Comparison of ENCODE assay signal across 27 mouse cellular contexts in the genomic region with DNA sequence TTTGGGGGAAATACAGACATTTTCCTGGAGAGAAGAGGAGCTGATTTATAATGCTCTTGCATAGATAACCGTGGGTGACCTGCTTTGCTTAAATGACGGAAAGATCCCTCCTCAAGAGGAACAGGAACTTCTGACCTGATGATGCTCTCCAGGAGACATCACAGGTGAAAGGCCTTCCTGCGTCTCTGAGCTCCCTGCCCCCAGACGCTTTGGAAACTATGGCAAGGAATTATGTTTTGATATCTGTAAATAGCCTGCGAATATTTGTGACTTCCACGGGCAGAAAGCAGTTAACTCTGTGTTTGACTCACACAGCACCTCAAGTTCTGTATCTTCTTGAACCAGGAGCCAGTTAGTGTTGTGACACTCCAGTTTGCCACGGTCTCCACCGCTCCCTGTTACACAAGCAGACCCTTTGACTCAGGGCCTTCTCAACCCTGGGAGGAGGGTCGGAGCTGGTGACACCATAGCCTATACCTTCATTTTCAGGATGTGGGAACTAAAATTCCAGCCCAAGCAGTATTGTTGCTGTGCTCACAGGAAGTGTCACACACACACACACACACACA. TPM values are rescaled to one million over a fixed set of nuclear protein-coding genes. Genes with fewer than 3 reads are reported as not detected.
DNase-seq lines count a peak whose midpoint lies in the region; ATAC-seq and TF ChIP-seq lines count a peak whose summit lies in the region.
"Had no signal": no experiment of that assay in that cellular context is flagged by ENCODE, and none has a peak within 500 bp of the region (broad histone marks: within the 10 kb centered on the region; RNA-seq: fewer than 3 reads in every experiment).

No protein-coding gene starts in this region.

- no peak for ATAC-seq in heart, embryonic 15.5 days (replicated peaks; ENCODE audit: insufficient number of reproducible peaks, insufficient read depth, low FRiP score, low read depth)
- ATAC-seq in forebrain, embryonic 12.5 days (ENCODE audit: low FRiP score): no peak
- ATAC-seq in stomach, postnatal 0 days (ENCODE audit: low FRiP score, low TSS enrichment): no peak
- ATAC-seq: forebrain, embryonic 13.5 days; midbrain, embryonic 16.5 days had no signal

- H3K4me1 ChIP-seq in heart, embryonic 15.5 days (replicated peaks): peaks cover 13% of the 10 kb centered on the region; the same call in 1 of the 2 replicates
- H3K4me1 ChIP-seq in brown adipose tissue, adult 24 weeks (ENCODE audit: control insufficient read depth, insufficient read depth, insufficient read length, low read length): peaks cover 41% of the 10 kb centered on the region
- H3K4me1 ChIP-seq in forebrain, embryonic 12.5 days: no peaks in the 10 kb centered on the region
- no peaks in the 10 kb centered on the region for H3K4me1 ChIP-seq in stomach, postnatal 0 days (replicated peaks; ENCODE audit: control insufficient read depth, insufficient read depth)
- H3K4me1 ChIP-seq: forebrain, embryonic 13.5 days; liver, embryonic 15.5 days; lung, embryonic 15.5 days had no signal

- 70% methylated on average over 9 of the region's 9 CpGs for WGBS in heart, embryonic 15.5 days
- 88% methylated on average over 9 of the region's 9 CpGs for WGBS in forebrain, embryonic 12.5 days
- WGBS in stomach, postnatal 0 days: 80% methylated on average over 9 of the region's 9 CpGs

- TF ChIP-seq EP300 in stomach, postnatal 0 days (optimal IDR thresholded peaks at IDR 0.05): no peak

- no peak for TF ChIP-seq CTCF in stomach, postnatal 0 days (IDR thresholded peaks at IDR 0.05; ENCODE audit: low read depth)

- no peak overlapping the region for H3K9ac ChIP-seq in heart, embryonic 15.5 days
- no peak overlapping the region for H3K9ac ChIP-seq in forebrain, embryonic 12.5 days
- H3K9ac ChIP-seq in stomach, postnatal 0 days (ENCODE audit: low read length): no peak overlapping the region
- H3K9ac ChIP-seq: embryonic facial prominence, embryonic 13.5 days; forebrain, embryonic 13.5 days; hindbrain, embryonic 12.5 days; liver, embryonic 15.5 days; lung, embryonic 15.5 days had no signal

- H3K9me3 ChIP-seq in heart, embryonic 15.5 days (replicated peaks): no peaks in the 10 kb centered on the region
- no peaks in the 10 kb centered on the region for H3K9me3 ChIP-seq in forebrain, embryonic 12.5 days
- no peaks in the 10 kb centered on the region for H3K9me3 ChIP-seq in stomach, postnatal 0 days (ENCODE audit: control insufficient read depth, low read length)
- H3K9me3 ChIP-seq: embryonic facial prominence, embryonic 13.5 days; forebrain, embryonic 13.5 days; hindbrain, embryonic 12.5 days; liver, embryonic 15.5 days; lung, embryonic 15.5 days had no signal

- no peak overlapping the region for H3K4me2 ChIP-seq in heart, embryonic 15.5 days
- H3K4me2 ChIP-seq in forebrain, embryonic 12.5 days: no peak overlapping the region
- no peak overlapping the region for H3K4me2 ChIP-seq in stomach, postnatal 0 days (replicated peaks; ENCODE audit: low read depth)
- H3K4me2 ChIP-seq: embryonic facial prominence, embryonic 13.5 days; forebrain, embryonic 13.5 days; hindbrain, embryonic 12.5 days; liver, embryonic 15.5 days; lung, embryonic 15.5 days had no signal

- H3K4me3 ChIP-seq in heart, embryonic 15.5 days: no peak overlapping the region
- H3K4me3 ChIP-seq in brown adipose tissue, adult 24 weeks (ENCODE audit: insufficient read depth, low read depth, low read length): no peak overlapping the region
- H3K4me3 ChIP-seq in forebrain, embryonic 12.5 days (replicated peaks): no peak overlapping the region
- H3K4me3 ChIP-seq in stomach, postnatal 0 days (ENCODE audit: low read depth, low read length): no peak overlapping the region
- H3K4me3 ChIP-seq: embryonic facial prominence, embryonic 13.5 days; erythroblast, embryonic 14.5 days; forebrain, embryonic 13.5 days; hindbrain, embryonic 12.5 days; liver, embryonic 15.5 days; lung, embryonic 15.5 days; myocyte had no signal

- H3K27me3 ChIP-seq in heart, embryonic 15.5 days: no peaks in the 10 kb centered on the region
- H3K27me3 ChIP-seq in forebrain, embryonic 12.5 days: no peaks in the 10 kb centered on the region
- no peaks in the 10 kb centered on the region for H3K27me3 ChIP-seq in stomach, postnatal 0 days (ENCODE audit: control insufficient read depth, insufficient read depth, low read length)
- H3K27me3 ChIP-seq: embryonic facial prominence, embryonic 13.5 days; forebrain, embryonic 13.5 days; hindbrain, embryonic 12.5 days; liver, embryonic 15.5 days; lung, embryonic 15.5 days had no signal

- 0 out of 2 replicates have a peak overlapping the region, but pooled peaks have one; percentile 52 for H3K27ac ChIP-seq in heart, embryonic 15.5 days
- H3K27ac ChIP-seq in brown adipose tissue, adult 24 weeks (replicated peaks; ENCODE audit: low read depth, low read length): peak overlapping the region; percentile 97
- no peak overlapping the region for H3K27ac ChIP-seq in forebrain, embryonic 12.5 days
- no peak overlapping the region for H3K27ac ChIP-seq in stomach, postnatal 0 days (replicated peaks)
- H3K27ac ChIP-seq: embryonic facial prominence, embryonic 13.5 days; forebrain, embryonic 13.5 days; hindbrain, embryonic 12.5 days; liver, embryonic 15.5 days; lung, embryonic 15.5 days had no signal

- DNase-seq in heart, postnatal 36 days: no peak
- peak; percentile 20 for DNase-seq in thymus, postnatal 0 days (ENCODE audit: low spot score)
- no peak for DNase-seq in thymus, adult 18-20 months
- DNase-seq in naive thymus-derived CD4-positive, alpha-beta T cell, adult 2 months (ENCODE audit: low read depth): peak; percentile 76
- no peak for DNase-seq in stomach, postnatal 0 days (ENCODE audit: low spot score)
- DNase-seq: adrenal gland, postnatal 36 days; B cell, adult 2 months; cerebellum, adult 18-20 months; cerebellum, postnatal 14 days; kidney, adult 18-20 months; kidney, postnatal 10 days; left cerebral cortex, postnatal 4 days; liver; lung, postnatal 36 days; right cerebral cortex, adult 18-20 months; right cerebral cortex, postnatal 4 days had no signal

- intact Hi-C loops in heart, postnatal 36 days (cut with DNase I): loop anchor here (5.0 kb wide), 1 partner anchor 38 kb away; no protein-coding TSS in a partner anchor

- H3K36me3 ChIP-seq in heart, embryonic 15.5 days: no peaks in the 10 kb centered on the region
- H3K36me3 ChIP-seq in forebrain, embryonic 12.5 days (replicated peaks): no peaks in the 10 kb centered on the region
- H3K36me3 ChIP-seq in stomach, postnatal 0 days (ENCODE audit: control insufficient read depth, insufficient read depth, low read length): no peaks in the 10 kb centered on the region
- H3K36me3 ChIP-seq: embryonic facial prominence, embryonic 13.5 days; hindbrain, embryonic 12.5 days; liver, embryonic 15.5 days; lung, embryonic 15.5 days had no signal

RNA-seq across cellular contexts. Expression of gene Prkch, which starts 9.7 kb away (rescaled TPM):
- 11.3 and 15.8 TPM in 2 replicates for polyA plus RNA-seq in heart, embryonic 15.5 days (2015; fragmentation: Nextera tagmentation; extraction: Ambion mirVana)
- 10 to 100 TPM; 19.1 to 19.5 TPM for total RNA-seq in heart, postnatal 36 days (2021)
- polyA plus RNA-seq in thymus, postnatal 0 days (2015; fragmentation: Nextera tagmentation; extraction: Ambion mirVana): 37.1 and 40.4 TPM in 2 replicates
- 2.7 and 7.3 TPM in 2 replicates for polyA plus RNA-seq in brown adipose tissue, adult 24 weeks (2012; ENCODE audit: insufficient read depth, insufficient read length, missing spikeins)
- polyA plus RNA-seq in forebrain, embryonic 12.5 days (2016; fragmentation: Nextera tagmentation; extraction: Ambion mirVana): 4.6 and 6.0 TPM in 2 replicates
- 22.3 and 24.8 TPM in 2 replicates for polyA plus RNA-seq in stomach, postnatal 0 days (2015; fragmentation: Nextera tagmentation; extraction: Ambion mirVana)

RNA-seq across cellular contexts. Expression of gene Tmem30b, which starts 48.1 kb away (rescaled TPM):
- polyA plus RNA-seq in heart, embryonic 15.5 days (2015; fragmentation: Nextera tagmentation; extraction: Ambion mirVana): 0.52 and 3.7 TPM in 2 replicates
- under 1 TPM; 0.08 to 0.14 TPM for total RNA-seq in heart, postnatal 36 days (2021)
- polyA plus RNA-seq in thymus, postnatal 0 days (2015; fragmentation: Nextera tagmentation; extraction: Ambion mirVana): 11.6 and 12.5 TPM in 2 replicates
- 0.55 TPM in 1 of 2 replicates, not detected in the other for polyA plus RNA-seq in brown adipose tissue, adult 24 weeks (2012; ENCODE audit: insufficient read depth, insufficient read length, missing spikeins)
- polyA plus RNA-seq in forebrain, embryonic 12.5 days (2016; fragmentation: Nextera tagmentation; extraction: Ambion mirVana): 2.2 and 3.1 TPM in 2 replicates
- polyA plus RNA-seq in stomach, postnatal 0 days (2015; fragmentation: Nextera tagmentation; extraction: Ambion mirVana): 78.3 and 83.9 TPM in 2 replicates
- polyA plus RNA-seq: erythroblast, embryonic 14.5 days; myocyte had no signal

Comparison
In these comparisons a context has a peak if more than half of its experiments do, and no peak if none do; other contexts are left out.
1. DNase-seq: peak in thymus, postnatal 0 days (single experiment) and naive thymus-derived CD4-positive, alpha-beta T cell, adult 2 months (single experiment); none in heart, postnatal 36 days (0 of 2), thymus, adult 18-20 months (0 of 2) and stomach, postnatal 0 days (single experiment).
2. H3K27ac ChIP-seq: peak in heart, embryonic 15.5 days (single experiment) and brown adipose tissue, adult 24 weeks (single experiment); none in forebrain, embryonic 12.5 days (single experiment) and stomach, postnatal 0 days (single experiment).